Mouse (Mus musculus) activated CD4-positive, CD25-positive, alpha-beta regulatory T cell, adult 4 months (primary cell): Measurements from ENCODE around the gene Sgms1. TPM values are rescaled to one million over a fixed set of nuclear protein-coding genes. Genes with fewer than 3 reads are reported as not detected.

ENCODE experiments used
- ATAC-seq: one replicate; pipeline ENCODE4 v1.8.0; 2017
- polyA plus RNA-seq, 2 experiments: library from polyadenylated mRNA; unstranded; fragments of 100-300 nt; shearing (Covaris generic); gene quantifications; one replicate each; pipeline ENCODE4 v1.2.1; 2017

The Sgms1 gene
- polyA plus RNA-seq, 2 experiments from 2014 or later, result 37.6 to 52.4 TPM

DNA sequence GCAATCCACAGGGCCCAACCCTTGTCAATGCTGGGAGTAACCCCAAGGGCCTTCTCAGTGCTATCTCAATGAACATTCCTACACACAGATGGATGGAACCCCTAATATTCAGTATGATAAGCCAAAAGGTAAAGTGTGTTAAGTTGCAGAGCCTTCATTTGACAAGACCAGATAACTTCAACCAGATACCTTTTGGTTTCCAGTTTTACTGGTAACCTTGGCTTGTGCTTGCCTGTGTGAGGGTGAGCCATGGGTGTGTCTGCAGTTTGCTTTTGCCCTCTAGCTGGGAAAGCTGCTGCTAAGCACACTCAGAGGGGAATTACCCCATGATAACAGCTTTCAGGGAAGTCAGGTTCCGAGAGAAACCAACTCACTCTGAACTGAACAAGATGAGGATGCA lies 125.8 kb downstream of the Sgms1 start:
- peak; percentile 7 for ATAC-seq

DNA sequence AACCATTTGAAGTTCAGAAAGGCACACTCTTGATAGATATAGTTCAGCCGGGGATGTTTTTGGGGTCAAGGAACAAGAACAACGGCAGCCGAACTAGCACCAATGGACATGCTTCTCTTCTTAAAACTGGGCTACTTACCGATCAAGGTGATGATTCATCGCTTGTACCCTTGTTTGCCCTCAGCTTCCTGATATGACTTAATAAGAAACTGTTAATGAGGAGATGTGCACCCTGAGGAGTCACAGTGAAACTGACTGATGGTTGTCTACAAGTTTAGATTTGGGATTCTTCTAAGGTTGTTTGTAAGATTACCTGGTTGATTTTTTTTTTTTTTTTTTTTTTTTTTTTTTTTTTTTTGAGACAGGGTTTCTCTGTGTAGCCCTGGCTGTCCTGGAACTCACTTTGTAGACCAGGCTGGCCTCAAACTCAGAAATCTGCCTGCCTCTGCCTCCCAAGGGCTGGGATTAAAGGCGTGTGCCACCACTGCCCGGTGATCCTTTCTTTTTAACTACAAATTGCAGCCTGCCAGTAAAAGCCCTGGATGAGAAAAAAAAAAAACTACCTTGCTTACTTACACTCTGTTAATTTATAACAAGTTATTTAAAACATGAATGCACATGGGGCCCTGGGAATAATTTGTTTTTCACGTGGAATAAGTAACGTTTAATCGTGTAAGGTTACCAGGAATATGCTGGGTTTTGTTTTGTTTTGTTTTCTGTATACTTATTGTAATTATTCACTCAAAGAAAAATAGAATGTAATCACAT lies 126.5 kb downstream of the Sgms1 start:
- ATAC-seq, result peak; percentile 57

DNA sequence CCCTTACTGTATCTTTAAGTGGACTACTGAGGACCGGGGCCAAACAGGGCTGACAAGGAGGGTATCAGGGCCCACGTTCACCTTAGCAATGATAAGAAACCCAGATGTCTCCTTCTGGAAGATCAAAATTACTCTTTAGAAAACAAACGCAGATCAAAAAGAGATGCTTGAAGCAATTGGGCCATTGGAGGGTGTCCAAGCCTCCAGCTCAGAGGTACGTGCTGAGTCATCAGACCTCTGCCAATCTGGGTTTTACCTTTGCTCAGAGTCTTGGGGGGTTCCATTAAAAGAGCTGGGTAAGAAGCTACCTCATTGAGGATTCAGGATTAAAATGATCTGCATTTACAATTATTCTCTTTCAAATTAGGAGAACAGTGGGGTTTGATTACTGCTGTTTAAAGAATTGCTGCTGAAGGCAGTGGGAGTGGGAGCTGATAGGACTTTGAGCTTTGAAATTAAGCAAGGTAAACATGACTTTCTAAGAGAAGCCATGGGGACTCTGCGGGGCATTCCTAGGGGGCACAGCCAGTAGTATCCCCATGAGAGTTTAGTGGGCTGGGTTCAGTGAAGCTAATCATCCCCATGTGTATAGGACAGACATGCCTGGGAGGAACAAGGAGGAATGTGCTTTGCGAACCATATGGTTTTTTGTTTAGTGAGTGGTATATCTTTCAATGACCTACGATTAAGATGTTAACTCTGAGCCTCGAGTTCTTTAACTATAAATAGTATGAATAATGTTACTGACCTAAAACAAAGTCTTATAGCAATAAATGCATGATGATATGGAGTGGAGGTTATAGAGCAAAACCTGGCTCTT lies 128.4 kb downstream of the Sgms1 start:
- ATAC-seq, result no peak

DNA sequence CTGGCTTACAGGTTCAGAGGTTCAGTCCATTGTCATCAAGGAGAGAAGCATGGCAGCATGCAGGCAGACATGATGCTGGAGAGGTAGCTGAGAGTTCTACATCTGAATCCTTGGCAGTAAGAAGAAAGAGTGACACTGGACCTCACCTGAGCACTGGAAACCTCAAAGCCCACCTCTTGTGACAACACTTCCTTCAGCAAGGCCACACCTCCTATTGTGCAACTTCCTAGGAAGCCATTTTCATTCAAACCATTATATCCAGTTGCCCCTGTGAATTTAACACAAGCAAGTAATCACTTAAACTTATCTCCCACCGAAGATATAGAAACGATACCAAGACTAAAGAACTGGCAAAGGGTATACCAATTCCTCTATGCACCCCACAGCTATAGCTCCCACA lies 129.7 kb downstream of the Sgms1 start:
- no peak for ATAC-seq

DNA sequence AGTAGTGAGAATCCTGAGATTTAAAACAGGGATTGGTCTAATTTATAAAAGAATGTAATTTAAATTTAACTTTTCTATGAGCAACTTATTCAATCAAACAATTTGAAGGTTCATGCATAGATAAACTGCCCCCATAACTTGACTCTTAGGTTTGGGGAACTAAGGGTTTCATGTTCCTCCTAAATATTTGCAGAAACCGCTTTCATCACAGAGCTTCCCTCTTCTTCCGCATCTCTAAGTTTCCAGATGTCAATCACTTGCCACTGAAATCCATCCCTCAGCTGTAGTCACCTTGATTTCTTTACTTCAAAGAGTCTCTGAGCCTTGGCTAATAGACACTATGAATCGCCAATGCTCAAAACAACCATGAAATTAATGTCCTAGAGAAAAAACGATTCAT lies 130.5 kb downstream of the Sgms1 start:
- ATAC-seq, result no peak

DNA sequence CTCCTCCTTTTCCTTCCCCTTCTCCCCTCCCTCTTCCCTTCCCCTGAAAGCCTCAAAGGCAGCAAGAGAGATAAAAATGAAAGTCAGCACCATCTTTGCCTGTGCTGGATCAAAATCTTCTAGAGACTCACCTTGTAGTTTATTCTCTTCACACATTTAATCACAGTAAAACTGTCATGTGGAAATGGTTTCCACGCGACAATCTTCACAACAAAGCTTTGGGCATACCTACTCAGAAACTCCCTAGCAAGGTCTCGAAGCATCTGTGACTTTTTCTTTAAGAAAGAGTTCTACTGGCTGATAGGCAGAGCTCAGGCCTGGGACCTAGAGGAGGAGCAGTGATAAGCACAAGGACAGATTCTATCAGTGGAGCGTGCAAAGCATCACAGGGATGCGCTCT lies 131.4 kb downstream of the Sgms1 start:
- ATAC-seq, result peak; percentile 8

DNA sequence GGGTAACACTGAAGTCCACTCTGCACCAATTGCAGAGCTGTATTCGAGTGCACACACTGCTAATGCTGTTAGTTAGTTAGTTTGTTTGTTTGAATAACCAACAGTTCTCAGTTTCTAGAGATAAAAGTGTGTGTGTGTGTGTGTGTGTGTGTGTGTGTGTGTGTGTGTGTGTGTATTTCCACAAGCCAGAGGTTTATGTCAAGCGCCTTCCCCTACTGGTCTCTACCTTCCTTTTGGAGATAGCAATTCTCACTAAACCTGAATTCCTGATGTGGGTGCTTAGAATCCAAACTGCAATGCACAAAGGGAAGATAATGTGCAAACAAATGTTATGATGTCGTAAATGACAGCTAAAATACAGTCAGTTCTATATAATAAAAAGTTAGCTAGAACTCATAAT lies 131.9 kb downstream of the Sgms1 start:
- no peak for ATAC-seq

DNA sequence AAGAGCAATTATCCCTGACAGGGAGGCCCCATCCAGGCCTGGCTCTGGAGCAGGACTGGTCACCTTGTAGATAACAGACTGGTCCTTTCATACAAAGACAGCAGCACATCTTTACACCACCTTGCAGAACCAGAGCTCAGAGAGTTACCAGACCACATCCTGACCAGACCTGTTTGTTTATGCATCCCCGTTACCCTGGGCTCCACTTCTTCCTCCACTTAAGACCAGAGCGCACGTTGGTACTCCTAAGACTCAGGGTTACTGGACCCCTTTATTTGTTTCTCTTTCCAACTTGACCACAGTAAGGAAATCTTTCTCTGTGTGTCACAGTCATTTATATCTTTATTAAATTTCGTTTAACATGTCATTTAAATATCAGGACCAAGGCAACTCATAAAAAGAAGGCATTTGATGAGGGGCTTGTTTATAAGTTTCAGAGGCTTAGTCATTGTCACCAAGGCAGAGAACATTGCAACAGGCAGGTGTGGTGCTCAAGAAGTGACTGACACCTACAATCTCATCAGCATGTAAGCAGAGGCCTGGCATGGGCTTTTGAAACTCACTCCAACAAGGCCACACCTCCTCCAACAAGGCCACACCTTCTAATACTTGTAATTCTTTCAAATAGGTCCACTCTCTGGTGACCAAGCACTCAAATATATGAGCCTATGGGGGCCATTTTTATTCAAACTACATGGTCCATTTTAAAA lies 132.7 kb downstream of the Sgms1 start:
- peak; percentile 61 for ATAC-seq

DNA sequence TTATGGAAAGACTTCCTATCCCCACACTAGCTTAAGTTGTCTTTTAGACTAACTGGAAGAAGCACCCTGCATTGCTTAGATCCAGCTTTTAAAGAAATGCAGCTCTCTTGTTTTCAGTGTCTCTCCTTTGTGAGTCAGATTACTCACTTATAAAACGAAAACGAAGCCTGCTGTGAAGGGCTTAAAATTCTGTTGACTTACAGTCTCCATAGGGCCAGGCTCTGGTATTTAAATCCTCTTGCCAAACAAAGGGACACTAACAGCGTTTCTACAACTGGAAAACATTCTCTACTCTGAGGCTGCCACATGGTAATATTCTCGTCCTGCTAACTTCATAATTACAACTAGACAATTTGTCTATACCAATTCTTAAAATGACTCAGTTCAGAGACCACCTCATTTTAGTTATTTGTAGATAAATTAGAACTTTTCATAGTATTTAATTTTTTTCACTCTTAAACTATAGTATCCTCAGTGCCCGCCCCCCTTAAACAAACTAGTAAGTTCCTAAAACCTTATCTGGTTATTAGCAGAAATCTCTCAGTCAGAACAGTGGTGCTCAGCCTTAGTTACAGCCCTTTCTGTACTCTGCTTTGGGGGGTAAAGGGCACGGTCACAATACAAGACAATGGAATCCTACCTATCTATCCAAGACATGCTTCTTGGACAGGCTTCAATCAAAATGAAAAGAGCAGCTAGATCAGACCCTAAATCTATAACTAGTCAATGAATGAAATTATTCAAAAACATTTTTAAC lies 133.9 kb downstream of the Sgms1 start:
- no peak for ATAC-seq

DNA sequence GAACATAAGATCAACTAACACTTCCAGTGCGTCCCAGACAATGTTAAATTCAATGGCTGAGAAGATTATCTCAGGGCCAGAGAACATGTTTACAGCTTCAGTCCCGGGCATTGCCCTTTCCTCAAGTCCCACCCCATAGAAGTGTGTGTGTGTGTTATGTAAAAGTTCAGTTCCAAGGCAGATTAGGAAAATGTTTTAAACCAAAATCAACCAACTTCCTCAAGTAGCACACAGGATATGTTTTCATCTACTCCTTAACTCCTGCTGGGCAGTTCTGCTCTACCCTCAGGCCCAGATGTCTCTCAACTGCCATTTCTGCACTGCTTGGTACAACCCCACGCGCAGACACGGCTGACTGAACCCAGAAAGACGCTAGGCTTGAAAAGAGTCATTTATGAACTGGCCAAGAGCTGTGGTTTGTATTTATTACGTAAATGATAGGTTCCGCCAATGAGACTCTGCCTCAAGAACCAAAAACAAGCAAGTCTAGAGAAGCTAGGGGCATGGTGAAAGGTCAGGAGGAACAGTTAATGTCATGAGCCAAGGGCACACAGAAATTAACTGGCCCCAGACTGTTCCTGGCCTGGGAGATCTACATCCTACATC lies 134.7 kb downstream of the Sgms1 start:
- peak; percentile 62 for ATAC-seq

DNA sequence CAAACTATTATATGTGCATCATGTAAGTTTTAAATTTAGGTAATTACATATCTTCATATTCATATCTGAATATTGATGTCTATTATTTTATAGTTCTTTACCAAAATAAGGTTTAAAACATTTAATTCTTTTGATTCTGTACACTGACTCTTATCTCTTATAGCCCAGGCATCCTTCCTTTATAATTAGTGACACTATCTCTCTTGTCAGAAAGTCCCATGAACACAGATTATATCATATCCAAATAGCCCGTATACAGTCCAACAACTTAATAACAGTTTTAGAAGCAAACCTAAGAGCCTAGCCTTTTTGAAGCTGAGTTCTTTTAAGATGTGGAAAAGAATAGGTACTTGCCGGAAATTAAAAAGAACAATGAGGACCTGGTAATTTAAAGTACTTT lies 135.3 kb downstream of the Sgms1 start:
- ATAC-seq, result no peak

DNA sequence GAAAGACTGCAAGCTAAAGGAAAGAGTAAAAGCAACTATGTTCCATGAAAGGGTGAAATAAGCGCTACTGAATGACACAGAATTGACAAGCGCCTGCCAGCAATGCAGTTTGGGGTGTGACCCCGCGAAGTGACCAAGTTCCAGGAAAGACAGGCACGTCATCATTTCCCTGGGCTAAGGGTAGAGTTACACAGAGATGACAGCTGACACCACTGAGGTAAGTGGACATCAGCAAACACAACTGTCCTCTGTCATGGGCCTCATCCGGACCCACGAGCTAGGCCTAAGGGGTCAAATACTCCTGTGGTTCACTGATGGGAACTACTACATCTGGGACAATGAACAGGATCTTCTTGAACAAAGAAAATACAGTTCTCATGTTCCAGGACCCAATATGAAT lies 136.5 kb downstream of the Sgms1 start:
- no peak for ATAC-seq

DNA sequence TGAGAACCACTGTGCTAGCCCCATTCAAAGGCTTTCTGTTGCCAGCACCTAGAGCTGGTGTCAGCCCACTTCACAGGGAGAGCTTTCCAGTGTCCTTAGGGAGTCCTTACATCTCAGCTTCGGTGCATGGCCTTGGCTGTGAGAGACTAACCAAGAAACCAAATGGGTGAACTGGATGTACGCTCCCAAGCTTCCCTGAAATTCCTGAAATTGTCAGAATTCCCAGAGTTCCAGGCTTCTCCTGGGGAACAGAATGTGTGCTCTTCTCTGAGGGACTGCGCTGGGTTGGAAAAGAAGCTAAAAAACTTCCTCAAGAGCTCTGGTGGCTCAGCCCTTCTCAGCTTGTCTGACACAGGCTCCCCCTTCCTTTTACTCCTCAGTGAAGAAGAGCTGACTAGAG lies 137.1 kb downstream of the Sgms1 start:
- no peak for ATAC-seq

DNA sequence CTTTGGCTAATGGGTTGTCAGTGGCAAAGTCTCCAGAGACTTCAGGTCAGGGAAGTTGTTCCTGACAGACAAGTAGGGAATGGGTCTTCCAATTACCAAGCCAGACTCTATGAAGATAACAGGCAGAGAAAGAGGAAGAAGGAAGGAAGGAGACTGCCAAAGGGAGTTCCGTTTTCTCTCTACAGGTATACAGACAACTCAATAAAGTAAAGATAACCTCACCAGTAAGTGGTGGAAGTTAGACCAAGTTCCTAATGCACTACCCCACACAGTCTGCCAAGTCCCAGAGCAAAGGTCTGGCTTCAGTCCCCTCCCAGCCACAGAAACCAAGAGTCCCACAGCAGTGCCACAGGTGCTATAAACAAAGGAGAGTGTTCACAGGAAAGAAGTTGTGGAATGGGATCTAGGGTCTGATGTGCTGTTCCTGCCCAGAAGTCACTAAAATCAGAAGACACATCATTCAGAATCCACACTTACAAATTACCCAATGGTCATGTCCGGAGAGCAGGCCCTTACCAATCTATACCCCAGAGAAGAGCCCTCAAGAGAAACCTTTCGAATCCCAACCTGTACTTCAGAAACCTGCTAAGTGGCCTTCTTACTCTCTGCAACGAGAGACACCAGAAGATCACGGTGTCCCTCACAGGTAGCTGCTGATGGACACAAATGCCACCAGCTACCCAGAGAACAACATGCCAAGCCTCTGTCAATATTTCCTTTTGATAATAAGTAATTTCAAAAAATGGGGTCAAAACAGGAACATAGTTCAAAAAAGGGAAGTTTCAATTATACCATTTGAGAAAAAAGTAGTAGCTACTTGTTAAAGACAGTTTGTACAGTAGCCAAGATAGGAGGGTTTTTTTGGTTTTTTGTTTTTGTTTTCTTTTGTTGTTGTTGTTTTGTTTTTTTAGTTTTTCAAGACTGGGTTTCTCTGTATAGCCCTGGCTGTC lies 140.1 kb downstream of the Sgms1 start:
- no peak for ATAC-seq

DNA sequence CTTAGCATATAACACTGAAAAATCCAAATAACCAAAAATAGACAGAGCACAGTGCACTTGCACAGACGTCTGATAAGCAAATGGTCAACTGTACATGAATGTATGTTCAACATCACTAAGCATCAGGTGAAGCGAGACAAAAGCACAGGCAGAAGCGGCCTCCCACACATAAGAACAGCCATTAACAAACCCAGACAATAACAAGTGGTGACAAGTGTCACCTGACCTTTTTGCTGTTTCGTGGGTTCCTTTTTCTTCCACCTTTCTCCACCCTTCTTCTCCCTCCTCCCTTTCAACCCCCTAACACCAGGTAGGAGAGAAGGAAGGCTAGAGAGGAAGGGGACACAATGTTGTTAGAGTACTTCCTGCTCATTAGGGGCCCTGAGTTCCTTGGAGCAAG lies 144.6 kb downstream of the Sgms1 start:
- ATAC-seq, result no peak

DNA sequence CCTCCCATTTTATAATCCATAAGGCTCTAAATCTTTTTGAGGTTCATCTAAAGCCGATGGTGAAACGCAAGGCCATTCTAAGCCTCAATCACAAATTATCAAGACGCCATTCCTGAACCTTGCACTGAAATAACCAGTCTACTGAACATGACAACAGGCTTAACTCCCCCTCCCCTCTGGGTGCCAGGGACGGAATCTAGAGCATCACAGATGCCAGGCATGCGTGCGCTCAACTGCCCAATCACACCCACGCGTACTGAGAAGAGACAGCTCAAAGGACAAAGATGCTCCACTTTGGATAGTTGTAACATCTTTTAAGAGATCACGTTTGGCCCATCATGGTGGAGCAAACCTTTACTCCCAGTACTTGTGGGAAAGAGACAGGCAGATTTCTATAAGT lies 146.3 kb downstream of the Sgms1 start:
- ATAC-seq, result no peak

DNA sequence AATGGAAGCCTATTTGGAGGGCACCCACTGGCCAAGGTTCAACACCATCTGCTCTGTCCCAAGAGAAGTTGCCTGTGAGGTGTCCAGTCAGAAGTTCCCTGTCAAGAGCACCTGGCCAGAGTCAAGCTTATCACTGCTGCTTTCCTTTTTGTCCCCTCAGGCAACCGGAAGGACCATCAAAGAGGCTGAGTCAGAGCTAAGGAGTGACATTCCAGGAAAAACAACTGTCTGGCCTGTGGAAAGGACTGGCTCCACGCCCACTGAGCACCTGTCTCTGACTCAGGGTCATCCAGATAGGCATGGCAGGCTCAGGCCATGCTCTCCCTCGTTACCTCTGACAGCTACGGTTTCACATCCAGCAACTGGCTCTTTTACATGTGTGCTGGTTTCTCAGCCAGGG lies 147.4 kb downstream of the Sgms1 start:
- no peak for ATAC-seq

DNA sequence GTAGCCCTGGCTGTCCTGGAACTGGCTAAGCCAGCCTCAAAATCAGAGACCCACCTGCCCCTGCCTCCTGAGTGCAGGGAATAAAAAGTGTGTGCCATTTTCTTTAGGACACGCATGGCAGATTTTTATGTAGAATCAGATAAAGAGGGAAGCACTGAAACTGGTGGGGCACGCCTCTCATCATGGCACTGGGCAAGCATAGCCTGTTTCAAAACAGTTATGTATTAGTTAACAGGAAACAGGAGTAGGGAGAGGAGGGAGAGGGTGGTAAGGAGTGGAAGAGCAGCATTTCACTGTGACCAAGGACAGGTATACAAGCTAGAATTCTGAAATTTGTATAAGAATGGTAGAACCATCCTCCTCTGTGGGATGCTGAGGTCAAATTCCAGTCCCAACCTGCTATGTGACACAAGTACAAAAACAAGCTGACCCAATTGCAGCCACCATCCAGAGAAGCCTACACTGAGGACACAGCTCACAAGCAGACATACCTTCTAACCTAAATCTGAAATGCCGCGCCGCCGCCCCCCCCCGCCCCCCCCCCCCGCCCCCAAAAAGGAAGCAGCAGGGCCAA lies 149.0 kb downstream of the Sgms1 start:
- no peak for ATAC-seq

DNA sequence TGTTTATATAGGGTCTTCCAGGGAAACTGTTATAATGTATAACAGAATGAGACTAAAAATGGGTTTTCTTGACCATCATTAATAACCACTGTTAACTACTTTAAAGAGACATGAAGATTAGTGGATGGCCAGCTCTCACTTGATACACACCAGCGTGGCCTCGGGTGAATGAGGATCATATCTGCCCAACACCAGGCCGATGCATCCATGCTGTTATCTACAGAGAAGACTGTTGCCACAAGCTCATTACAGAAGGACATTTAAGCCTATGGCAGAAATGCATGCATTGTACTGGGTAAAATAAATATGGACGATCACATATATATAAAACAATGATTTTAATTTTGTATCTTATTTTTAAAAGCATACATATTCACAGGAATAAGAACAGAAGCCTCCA lies 149.6 kb downstream of the Sgms1 start:
- no peak for ATAC-seq

DNA sequence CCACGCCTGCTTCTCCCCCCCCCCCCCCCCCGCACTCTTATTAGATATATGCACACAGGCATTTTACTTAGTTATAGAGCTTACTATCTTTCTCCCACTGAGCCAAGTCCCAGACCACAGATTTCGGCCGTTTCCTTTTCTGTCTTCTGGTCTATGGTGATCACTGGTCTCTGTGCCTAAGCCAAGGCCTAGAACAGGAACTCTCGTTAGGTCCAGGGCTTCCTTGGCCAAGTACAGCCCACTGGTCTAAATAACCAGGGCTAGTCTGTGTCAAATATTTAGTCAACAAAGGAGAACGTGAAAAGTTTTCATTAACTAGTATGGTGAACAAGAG lies 150.1 kb downstream of the Sgms1 start:
- ATAC-seq, result no peak
